Mouse (Mus musculus): ENCODE measurements around the gene Ccnf. TPM values are rescaled to one million over a fixed set of nuclear protein-coding genes. Genes with fewer than 3 reads are reported as not detected.

Gene Ccnf
- polyA plus RNA-seq, 1 experiment from 2014 or later: 101 TPM

DNA sequence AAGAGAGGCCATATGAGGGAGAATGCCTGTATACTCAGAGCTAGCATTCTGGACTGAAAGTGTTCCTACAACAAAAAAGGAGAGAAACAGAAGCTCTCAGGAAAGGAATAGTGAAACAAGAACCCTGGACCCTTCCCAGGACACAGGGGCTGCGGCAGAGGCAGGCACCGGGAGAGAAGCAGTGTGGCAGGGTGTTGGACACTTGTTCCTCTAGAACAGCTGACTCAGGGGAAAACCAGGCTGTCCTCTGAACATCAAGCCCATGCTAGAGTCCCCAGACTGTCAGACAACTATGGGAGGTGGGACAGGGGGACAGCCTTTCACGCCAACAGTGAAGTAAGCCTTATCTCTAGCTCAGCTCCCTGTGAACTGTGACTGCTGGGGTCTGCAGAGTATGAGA lies 40.7 kb downstream of the Ccnf start:
- no peak overlapping the region; the same call in 1 of the 2 replicates for H3K4me2 ChIP-seq (ENCODE audit: low read depth, low read length)

DNA sequence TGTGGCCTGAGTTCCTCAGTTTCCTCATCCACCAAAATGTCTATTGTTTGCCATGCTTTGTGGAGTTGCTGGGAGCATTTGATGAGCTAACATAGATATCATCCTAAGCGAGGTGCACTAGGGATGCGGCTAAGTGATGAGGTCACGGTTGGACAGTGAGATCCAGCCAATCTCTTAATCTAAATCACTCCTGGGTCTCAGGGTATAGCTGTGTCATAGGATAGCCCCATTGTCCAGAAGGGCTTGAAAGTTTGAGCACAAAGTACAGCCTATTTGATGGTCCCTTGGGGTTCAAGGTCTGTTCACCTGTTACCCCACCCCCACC lies 41.4 kb downstream of the Ccnf start:
- DNase-seq (ENCODE audit: low spot score) (no peak), ATAC-seq (replicated peaks; ENCODE audit: insufficient number of reproducible peaks, low FRiP score, low TSS enrichment, low read depth) (no peak)
- Histone ChIP-seq H3K27ac (replicated peaks; ENCODE audit: low read depth, low read length) (peak overlapping the region; percentile 88), H3K4me2 (ENCODE audit: low read depth, low read length) (no peak overlapping the region), H3K9ac (replicated peaks; ENCODE audit: low read length) (peak overlapping the region; percentile 82), H3K4me1 (ENCODE audit: control insufficient read depth, insufficient read depth, low read length) (peaks cover 33% of the 10 kb centered on the region), H3K9me3 (replicated peaks; ENCODE audit: control insufficient read depth, low read length) (no peaks in the 10 kb centered on the region), H3K27me3 (ENCODE audit: control insufficient read depth, insufficient read depth, low read length) (no peaks in the 10 kb centered on the region; the same call in 1 of the 2 replicates), H3K36me3 (replicated peaks; ENCODE audit: control insufficient read depth, insufficient read depth, low read depth, low read length) (no peaks in the 10 kb centered on the region; the same call in 1 of the 2 replicates), H3K4me3 (ENCODE audit: low read depth, low read length) (no peak overlapping the region)
- 75% methylated on average over 3 of the region's 3 CpGs for WGBS

More for the DNA sequence above, 40.7 kb downstream of the Ccnf start:
- peaks cover 3% of the 10 kb centered on the region for H3K36me3 ChIP-seq (replicated peaks; ENCODE audit: control insufficient read depth, insufficient read depth, low read depth, low read length)
- no peak overlapping the region for H3K4me3 ChIP-seq (ENCODE audit: low read depth, low read length)
- no peaks in the 10 kb centered on the region for H3K9me3 ChIP-seq (replicated peaks; ENCODE audit: control insufficient read depth, low read length)
- peak overlapping the region; percentile 88; the same call in 1 of the 2 replicates for H3K27ac ChIP-seq (replicated peaks; ENCODE audit: low read depth, low read length)
- WGBS: 80% methylated on average over 3 of the region's 3 CpGs
- H3K4me1 ChIP-seq (ENCODE audit: control insufficient read depth, insufficient read depth, low read length): peaks cover 33% of the 10 kb centered on the region
- H3K9ac ChIP-seq (replicated peaks; ENCODE audit: low read length): no peak overlapping the region; the same call in 1 of the 2 replicates
- DNase-seq (ENCODE audit: low spot score) (no peak), ATAC-seq (replicated peaks; ENCODE audit: insufficient number of reproducible peaks, low FRiP score, low TSS enrichment, low read depth) (no peak)
- no peaks in the 10 kb centered on the region; the same call in 1 of the 2 replicates for H3K27me3 ChIP-seq (ENCODE audit: control insufficient read depth, insufficient read depth, low read length)

DNA sequence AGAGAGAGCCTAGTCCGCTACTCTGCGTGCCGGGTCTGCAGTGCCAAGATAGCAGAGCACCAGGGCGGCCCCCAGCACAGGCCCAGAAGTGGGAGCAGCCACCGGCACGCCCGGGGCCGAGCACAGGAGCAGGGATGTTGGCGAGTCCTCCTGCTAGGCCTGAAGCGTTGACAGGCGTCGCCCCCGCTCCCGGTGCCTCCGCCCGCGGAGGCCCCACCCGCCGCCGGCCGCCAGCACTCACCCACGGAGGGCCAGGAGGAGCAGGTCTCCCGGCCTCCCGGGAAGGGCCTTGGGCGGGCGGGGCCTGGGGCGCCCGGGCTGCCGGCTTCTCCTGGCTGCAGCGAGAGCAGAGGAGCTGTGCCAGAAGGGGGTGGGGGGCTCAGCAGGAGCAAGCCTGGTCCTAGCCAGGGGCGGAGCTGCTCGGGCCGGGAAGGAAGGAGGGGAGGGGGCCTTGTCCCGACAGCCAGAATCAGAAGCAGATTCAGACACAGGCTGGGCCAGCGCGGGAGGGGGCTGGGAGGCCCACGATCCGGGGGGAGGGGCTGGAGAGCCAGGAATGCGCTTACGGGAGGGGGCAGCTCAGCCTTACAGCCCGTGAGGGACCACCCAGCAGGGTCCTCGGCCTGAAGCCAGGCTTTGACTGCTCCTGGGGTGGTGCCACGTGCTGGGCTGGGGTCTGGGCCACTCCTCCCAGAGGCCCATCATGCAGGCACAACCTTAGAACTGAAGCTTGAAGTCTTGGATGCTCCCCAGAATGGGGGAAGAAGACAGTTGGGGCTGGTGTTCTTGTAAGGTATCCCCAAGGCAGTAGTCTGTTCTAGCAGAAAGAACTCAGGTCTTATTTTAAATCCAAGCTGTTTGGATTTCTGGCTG lies 42.0 kb downstream of the Ccnf start, which contains the start of gene Ntn3:
Ntn3 (minus strand) TSS at position 489 of the 873 bp plus-strand sequence.
- H3K9ac ChIP-seq (replicated peaks; ENCODE audit: low read length): peak within 1 kb of the TSS; percentile 82
- H3K9me3 ChIP-seq (replicated peaks; ENCODE audit: control insufficient read depth, low read length): no peaks in the 10 kb centered on the region
- H3K4me1 ChIP-seq (ENCODE audit: control insufficient read depth, insufficient read depth, low read length): peaks cover 33% of the 10 kb centered on the region
- H3K4me2 ChIP-seq (ENCODE audit: low read depth, low read length): peak within 1 kb of the TSS; percentile 96
- H3K27ac ChIP-seq (replicated peaks; ENCODE audit: low read depth, low read length): peak within 1 kb of the TSS; percentile 88
- peak within 1 kb of the TSS; percentile 73 for H3K4me3 ChIP-seq (ENCODE audit: low read depth, low read length)
- peak; percentile 62 for ATAC-seq (replicated peaks; ENCODE audit: insufficient number of reproducible peaks, low FRiP score, low TSS enrichment, low read depth)
- under 1% methylated on average over 34 of the region's 43 CpGs for WGBS
- peak; percentile 94 for DNase-seq (ENCODE audit: low spot score)
- no peaks in the 10 kb centered on the region; the same call in 1 of the 2 replicates for H3K27me3 ChIP-seq (ENCODE audit: control insufficient read depth, insufficient read depth, low read length)
- H3K36me3 ChIP-seq (replicated peaks; ENCODE audit: control insufficient read depth, insufficient read depth, low read depth, low read length): no peaks in the 10 kb centered on the region

- ATAC-seq (replicated peaks; ENCODE audit: insufficient number of reproducible peaks, low FRiP score, low TSS enrichment, low read depth) (no peak), DNase-seq (ENCODE audit: low spot score) (peak; percentile 42)
- H3K4me3 ChIP-seq (ENCODE audit: low read depth, low read length): peak overlapping the region; percentile 73
- H3K4me2 ChIP-seq (ENCODE audit: low read depth, low read length): peak overlapping the region; percentile 96
- peak overlapping the region; percentile 82 for H3K9ac ChIP-seq (replicated peaks; ENCODE audit: low read length)
- WGBS: 1% methylated on average over 29 of the region's 29 CpGs
- no peaks in the 10 kb centered on the region for H3K36me3 ChIP-seq (replicated peaks; ENCODE audit: control insufficient read depth, insufficient read depth, low read depth, low read length)
- peak overlapping the region; percentile 88 for H3K27ac ChIP-seq (replicated peaks; ENCODE audit: low read depth, low read length)
- no peaks in the 10 kb centered on the region for H3K9me3 ChIP-seq (replicated peaks; ENCODE audit: control insufficient read depth, low read length)
- peaks cover 33% of the 10 kb centered on the region for H3K4me1 ChIP-seq (ENCODE audit: control insufficient read depth, insufficient read depth, low read length)
- H3K27me3 ChIP-seq (ENCODE audit: control insufficient read depth, insufficient read depth, low read length): no peaks in the 10 kb centered on the region; the same call in 1 of the 2 replicates
Observed at GRCm38 (mm10) chr17:24208641-24209042, 42.6 kb downstream of the Ccnf start.

GRCm38 (mm10) chr17:24207768-24208640 lies 43.3 kb downstream of the Ccnf start:
- no peaks in the 10 kb centered on the region for H3K36me3 ChIP-seq (replicated peaks; ENCODE audit: control insufficient read depth, insufficient read depth, low read depth, low read length)
- H3K4me1 ChIP-seq (ENCODE audit: control insufficient read depth, insufficient read depth, low read length): peaks cover 33% of the 10 kb centered on the region
- 51% methylated on average over 34 of the region's 34 CpGs for WGBS
- H3K9me3 ChIP-seq (replicated peaks; ENCODE audit: control insufficient read depth, low read length): no peaks in the 10 kb centered on the region
- peak overlapping the region; percentile 88; the same call in 1 of the 2 replicates for H3K27ac ChIP-seq (replicated peaks; ENCODE audit: low read depth, low read length)
- ATAC-seq (replicated peaks; ENCODE audit: insufficient number of reproducible peaks, low FRiP score, low TSS enrichment, low read depth) (no peak), DNase-seq (ENCODE audit: low spot score) (no peak)
- H3K4me2 ChIP-seq (ENCODE audit: low read depth, low read length): peak overlapping the region; percentile 96
- peak overlapping the region; percentile 82 for H3K9ac ChIP-seq (replicated peaks; ENCODE audit: low read length)
- H3K4me3 ChIP-seq (ENCODE audit: low read depth, low read length): peak overlapping the region; percentile 73
- no peaks in the 10 kb centered on the region; the same call in 1 of the 2 replicates for H3K27me3 ChIP-seq (ENCODE audit: control insufficient read depth, insufficient read depth, low read length)

GRCm38 (mm10) chr17:24206451-24207351 lies 44.6 kb downstream of the Ccnf start:
- ATAC-seq (replicated peaks; ENCODE audit: insufficient number of reproducible peaks, low FRiP score, low TSS enrichment, low read depth): no peak
- WGBS: 6% methylated on average over 60 of the region's 62 CpGs
- H3K4me2 ChIP-seq (ENCODE audit: low read depth, low read length): peak overlapping the region; percentile 96
- no peak overlapping the region for H3K27ac ChIP-seq (replicated peaks; ENCODE audit: low read depth, low read length)
- no peaks in the 10 kb centered on the region for H3K36me3 ChIP-seq (replicated peaks; ENCODE audit: control insufficient read depth, insufficient read depth, low read depth, low read length)
- DNase-seq (ENCODE audit: low spot score): peak; percentile 59
- peak overlapping the region; percentile 73 for H3K4me3 ChIP-seq (ENCODE audit: low read depth, low read length)
- H3K9ac ChIP-seq (replicated peaks; ENCODE audit: low read length): peak overlapping the region; percentile 81
- peaks cover 33% of the 10 kb centered on the region for H3K4me1 ChIP-seq (ENCODE audit: control insufficient read depth, insufficient read depth, low read length)
- no peaks in the 10 kb centered on the region for H3K9me3 ChIP-seq (replicated peaks; ENCODE audit: control insufficient read depth, low read length)
- H3K27me3 ChIP-seq (ENCODE audit: control insufficient read depth, insufficient read depth, low read length): no peaks in the 10 kb centered on the region; the same call in 1 of the 2 replicates

GRCm38 (mm10) chr17:24205908-24206361 lies 45.3 kb downstream of the Ccnf start:
- peak overlapping the region; percentile 73 for H3K4me3 ChIP-seq (ENCODE audit: low read depth, low read length)
- H3K36me3 ChIP-seq (replicated peaks; ENCODE audit: control insufficient read depth, insufficient read depth, low read depth, low read length): no peaks in the 10 kb centered on the region
- peak; percentile 9; the same call in 1 of the 2 replicates for ATAC-seq (replicated peaks; ENCODE audit: insufficient number of reproducible peaks, low FRiP score, low TSS enrichment, low read depth)
- DNase-seq (ENCODE audit: low spot score): peak; percentile 37
- peak overlapping the region; percentile 81 for H3K9ac ChIP-seq (replicated peaks; ENCODE audit: low read length)
- H3K9me3 ChIP-seq (replicated peaks; ENCODE audit: control insufficient read depth, low read length): no peaks in the 10 kb centered on the region
- WGBS: 6% methylated on average over 15 of the region's 15 CpGs
- H3K27ac ChIP-seq (replicated peaks; ENCODE audit: low read depth, low read length): 0 out of 2 replicates have a peak overlapping the region, but pooled peaks have one; percentile 28
- no peaks in the 10 kb centered on the region; the same call in 1 of the 2 replicates for H3K27me3 ChIP-seq (ENCODE audit: control insufficient read depth, insufficient read depth, low read length)
- peaks cover 31% of the 10 kb centered on the region for H3K4me1 ChIP-seq (ENCODE audit: control insufficient read depth, insufficient read depth, low read length)
- peak overlapping the region; percentile 96 for H3K4me2 ChIP-seq (ENCODE audit: low read depth, low read length)
